Mouse (Mus musculus): ENCODE results near the gene Ccno. TPM values are rescaled to one million over a fixed set of nuclear protein-coding genes. Genes with fewer than 3 reads are reported as not detected.
"Not testable (repeated sequence)": the region's sequence is repeated elsewhere in the genome, so short reads cannot be mapped to it uniquely, and the experiment has no call there.

Gene Ccno
- polyA plus RNA-seq, 1 experiment: 0.47 TPM

GRCm38 (mm10) chr13:113000090-113000489 lies 12.5 kb downstream of the Ccno start:
- no peaks in the 10 kb centered on the region for H3K27me3 ChIP-seq (replicated peaks; ENCODE audit: control insufficient read depth, insufficient read depth, low read length)
- WGBS: 80% methylated on average over 3 of the region's 3 CpGs

GRCm38 (mm10) chr13:113000576-113001318 lies 13.1 kb downstream of the Ccno start:
- Histone ChIP-seq H3K36me3 (ENCODE audit: control insufficient read depth, insufficient read depth, low read length) (no peaks in the 10 kb centered on the region), H3K4me1 (ENCODE audit: control insufficient read depth, insufficient read depth, low read length) (no peaks in the 10 kb centered on the region), H3K4me3 (ENCODE audit: insufficient read depth, low read depth, low read length) (no peak overlapping the region), H3K27me3 (replicated peaks; ENCODE audit: control insufficient read depth, insufficient read depth, low read length) (no peaks in the 10 kb centered on the region), H3K27ac (ENCODE audit: insufficient read depth, low read depth, low read length) (no peak overlapping the region)
- 66% methylated on average over 9 of the region's 9 CpGs for WGBS
- no peak for DNase-seq
- TF ChIP-seq POLR2A (IDR thresholded peaks at IDR 0.05; ENCODE audit: low read depth, low read length) (no peak), CTCF (conservative IDR thresholded peaks at IDR 0.05; ENCODE audit: insufficient read depth, insufficient read length, low read depth, low read length) (no peak)

More at GRCm38 (mm10) chr13:113000090-113000489, 12.5 kb downstream of the Ccno start:
- Histone ChIP-seq H3K36me3 (ENCODE audit: control insufficient read depth, insufficient read depth, low read length) (no peaks in the 10 kb centered on the region), H3K27ac (ENCODE audit: insufficient read depth, low read depth, low read length) (no peak overlapping the region), H3K4me3 (ENCODE audit: insufficient read depth, low read depth, low read length) (no peak overlapping the region), H3K4me1 (ENCODE audit: control insufficient read depth, insufficient read depth, low read length) (no peaks in the 10 kb centered on the region)
- no peak for TF ChIP-seq CTCF (conservative IDR thresholded peaks at IDR 0.05; ENCODE audit: insufficient read depth, insufficient read length, low read depth, low read length)
- no peak for TF ChIP-seq POLR2A (IDR thresholded peaks at IDR 0.05; ENCODE audit: low read depth, low read length)
- DNase-seq: no peak

DNA sequence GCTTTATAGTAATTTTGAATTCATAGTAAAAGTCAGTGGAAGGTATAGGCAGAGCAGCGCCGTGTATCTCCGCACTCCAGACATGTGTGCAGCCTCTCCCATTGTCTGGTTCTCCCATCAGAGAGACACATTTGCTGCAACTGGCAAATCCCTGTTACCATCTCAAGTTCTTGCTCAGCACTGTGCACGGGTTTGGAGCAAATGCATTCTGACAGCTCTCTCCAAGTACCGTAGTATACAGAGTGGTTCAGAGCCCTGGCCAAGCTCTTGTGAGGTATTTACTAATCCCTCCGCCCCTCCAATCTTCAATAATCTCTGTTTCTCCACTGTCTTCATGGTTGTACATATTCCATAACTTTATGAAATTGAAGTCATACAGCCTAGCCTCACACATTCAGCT lies 25.1 kb downstream of the Ccno start:
- WGBS: 81% methylated on average over 6 of the region's 6 CpGs
- Histone ChIP-seq H3K4me3 (ENCODE audit: insufficient read depth, low read depth, low read length) (no peak overlapping the region), H3K4me1 (ENCODE audit: control insufficient read depth, insufficient read depth, low read length) (no peaks in the 10 kb centered on the region), H3K27ac (ENCODE audit: insufficient read depth, low read depth, low read length) (no peak overlapping the region), H3K36me3 (ENCODE audit: control insufficient read depth, insufficient read depth, low read length) (no peaks in the 10 kb centered on the region), H3K27me3 (replicated peaks; ENCODE audit: control insufficient read depth, insufficient read depth, low read length) (no peaks in the 10 kb centered on the region)
- TF ChIP-seq CTCF (conservative IDR thresholded peaks at IDR 0.05; ENCODE audit: insufficient read depth, insufficient read length, low read depth, low read length) (no peak), POLR2A (IDR thresholded peaks at IDR 0.05; ENCODE audit: low read depth, low read length) (no peak)
- no peak for DNase-seq

GRCm38 (mm10) chr13:113013174-113013953 lies 25.8 kb downstream of the Ccno start:
- not testable (repeated sequence) for DNase-seq; H3K4me1 ChIP-seq (ENCODE audit: control insufficient read depth, insufficient read depth, low read length); H3K27ac ChIP-seq (ENCODE audit: insufficient read depth, low read depth, low read length); H3K36me3 ChIP-seq (ENCODE audit: control insufficient read depth, insufficient read depth, low read length); H3K27me3 ChIP-seq (replicated peaks; ENCODE audit: control insufficient read depth, insufficient read depth, low read length)
- H3K4me3 ChIP-seq (ENCODE audit: insufficient read depth, low read depth, low read length): peak overlapping the region; percentile 23
- 24% methylated on average over 19 of the region's 20 CpGs for WGBS

DNA sequence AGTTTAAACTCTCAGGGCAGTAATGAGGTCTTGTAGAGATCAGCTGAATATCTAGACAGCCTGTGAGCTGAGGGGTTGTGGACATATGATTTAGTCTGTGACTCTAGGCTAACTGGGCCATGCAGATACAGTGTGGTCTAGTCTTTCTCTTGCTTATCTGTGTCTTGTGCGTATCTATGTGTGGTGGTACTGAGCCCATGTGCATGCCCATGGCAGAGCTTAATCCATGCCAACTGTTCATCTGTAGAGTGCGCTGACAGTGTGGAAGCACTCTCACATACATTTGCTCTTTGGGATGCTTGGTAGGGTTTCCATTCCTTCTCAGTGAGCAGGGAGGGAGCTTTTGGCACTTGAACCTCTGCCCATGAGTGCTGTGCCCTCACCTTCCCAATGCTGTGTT lies 33.9 kb downstream of the Ccno start:
- H3K36me3 ChIP-seq (ENCODE audit: control insufficient read depth, insufficient read depth, low read length): no peaks in the 10 kb centered on the region
- H3K27me3 ChIP-seq (replicated peaks; ENCODE audit: control insufficient read depth, insufficient read depth, low read length): no peaks in the 10 kb centered on the region
- no peak overlapping the region for H3K4me3 ChIP-seq (ENCODE audit: insufficient read depth, low read depth, low read length)
- H3K27ac ChIP-seq (ENCODE audit: insufficient read depth, low read depth, low read length): no peak overlapping the region
- DNase-seq: no peak
- WGBS: 76% methylated on average over 2 of the region's 2 CpGs
- no peaks in the 10 kb centered on the region for H3K4me1 ChIP-seq (ENCODE audit: control insufficient read depth, insufficient read depth, low read length)
- TF ChIP-seq CTCF (conservative IDR thresholded peaks at IDR 0.05; ENCODE audit: insufficient read depth, insufficient read length, low read depth, low read length) (no peak), POLR2A (IDR thresholded peaks at IDR 0.05; ENCODE audit: low read depth, low read length) (no peak)

DNA sequence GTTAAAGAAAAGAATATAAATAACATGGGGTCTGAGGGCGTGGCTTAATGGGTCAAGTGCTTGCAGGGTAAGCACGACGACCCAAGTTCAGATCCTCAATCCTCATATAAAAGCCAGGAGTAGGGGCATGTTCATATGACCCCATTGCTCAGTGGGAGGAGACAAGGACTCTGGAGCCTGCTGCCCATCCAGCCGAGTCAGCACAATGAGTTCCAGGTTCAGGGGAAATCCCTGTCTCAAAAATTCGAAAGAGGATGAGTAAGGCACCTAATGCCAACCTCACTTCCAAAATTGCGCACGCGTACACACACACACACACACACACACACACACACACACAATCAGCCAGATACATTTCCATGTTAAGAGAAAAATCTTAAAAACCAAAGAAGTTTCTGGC lies 34.9 kb downstream of the Ccno start:
- TF ChIP-seq POLR2A (IDR thresholded peaks at IDR 0.05; ENCODE audit: low read depth, low read length): no peak
- H3K27me3 ChIP-seq (replicated peaks; ENCODE audit: control insufficient read depth, insufficient read depth, low read length): no peaks in the 10 kb centered on the region
- no peaks in the 10 kb centered on the region for H3K4me1 ChIP-seq (ENCODE audit: control insufficient read depth, insufficient read depth, low read length)
- H3K4me3 ChIP-seq (ENCODE audit: insufficient read depth, low read depth, low read length): no peak overlapping the region
- 62% methylated on average over 8 of the region's 8 CpGs for WGBS
- H3K36me3 ChIP-seq (ENCODE audit: control insufficient read depth, insufficient read depth, low read length): no peaks in the 10 kb centered on the region
- no peak overlapping the region for H3K27ac ChIP-seq (ENCODE audit: insufficient read depth, low read depth, low read length)
- DNase-seq: no peak

GRCm38 (mm10) chr13:113023274-113024143 lies 35.9 kb downstream of the Ccno start:
- TF ChIP-seq POLR2A (IDR thresholded peaks at IDR 0.05; ENCODE audit: low read depth, low read length) (no peak), CTCF (conservative IDR thresholded peaks at IDR 0.05; ENCODE audit: insufficient read depth, insufficient read length, low read depth, low read length) (no peak)
- no peaks in the 10 kb centered on the region for H3K27me3 ChIP-seq (replicated peaks; ENCODE audit: control insufficient read depth, insufficient read depth, low read length)
- no peak overlapping the region for H3K4me3 ChIP-seq (ENCODE audit: insufficient read depth, low read depth, low read length)
- H3K27ac ChIP-seq (ENCODE audit: insufficient read depth, low read depth, low read length): no peak overlapping the region
- no peaks in the 10 kb centered on the region for H3K36me3 ChIP-seq (ENCODE audit: control insufficient read depth, insufficient read depth, low read length)
- no peak for DNase-seq
- no peaks in the 10 kb centered on the region for H3K4me1 ChIP-seq (ENCODE audit: control insufficient read depth, insufficient read depth, low read length)
- 64% methylated on average over 17 of the region's 17 CpGs for WGBS
